Mouse (Mus musculus): ENCODE data around the gene 6030408B16Rik.

6030408B16Rik gene

GRCm38 (mm10) chr15:101293025-101293621 lies at the start of gene 6030408B16Rik:
Gene 6030408B16Rik (plus strand): TSS chr15:101293212.
- no peak for DNase-seq (ENCODE audit: extremely low read depth, insufficient read length, low spot score)

DNA sequence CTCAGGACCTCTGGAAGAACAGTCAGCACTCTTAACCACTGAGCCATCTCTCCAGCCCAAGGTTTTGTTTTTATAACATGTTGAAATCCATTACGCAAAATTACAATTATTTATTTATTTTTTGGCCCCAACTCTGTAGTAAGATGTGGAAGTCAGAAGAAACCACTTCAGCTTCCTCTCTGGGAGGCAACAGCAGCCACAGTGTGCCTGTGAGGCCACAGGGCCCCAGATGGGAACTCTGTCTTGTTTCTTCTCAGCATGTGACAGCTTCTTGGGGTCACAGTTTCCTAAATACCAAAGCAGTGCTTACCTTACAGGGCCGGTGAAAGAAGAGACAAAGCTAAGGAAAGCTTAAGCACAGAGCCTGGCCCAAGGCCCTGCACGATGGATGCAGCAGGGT lies 49.0 kb upstream of the 6030408B16Rik start:
- DNase-seq (ENCODE audit: extremely low read depth, insufficient read length, low spot score): no peak

DNA sequence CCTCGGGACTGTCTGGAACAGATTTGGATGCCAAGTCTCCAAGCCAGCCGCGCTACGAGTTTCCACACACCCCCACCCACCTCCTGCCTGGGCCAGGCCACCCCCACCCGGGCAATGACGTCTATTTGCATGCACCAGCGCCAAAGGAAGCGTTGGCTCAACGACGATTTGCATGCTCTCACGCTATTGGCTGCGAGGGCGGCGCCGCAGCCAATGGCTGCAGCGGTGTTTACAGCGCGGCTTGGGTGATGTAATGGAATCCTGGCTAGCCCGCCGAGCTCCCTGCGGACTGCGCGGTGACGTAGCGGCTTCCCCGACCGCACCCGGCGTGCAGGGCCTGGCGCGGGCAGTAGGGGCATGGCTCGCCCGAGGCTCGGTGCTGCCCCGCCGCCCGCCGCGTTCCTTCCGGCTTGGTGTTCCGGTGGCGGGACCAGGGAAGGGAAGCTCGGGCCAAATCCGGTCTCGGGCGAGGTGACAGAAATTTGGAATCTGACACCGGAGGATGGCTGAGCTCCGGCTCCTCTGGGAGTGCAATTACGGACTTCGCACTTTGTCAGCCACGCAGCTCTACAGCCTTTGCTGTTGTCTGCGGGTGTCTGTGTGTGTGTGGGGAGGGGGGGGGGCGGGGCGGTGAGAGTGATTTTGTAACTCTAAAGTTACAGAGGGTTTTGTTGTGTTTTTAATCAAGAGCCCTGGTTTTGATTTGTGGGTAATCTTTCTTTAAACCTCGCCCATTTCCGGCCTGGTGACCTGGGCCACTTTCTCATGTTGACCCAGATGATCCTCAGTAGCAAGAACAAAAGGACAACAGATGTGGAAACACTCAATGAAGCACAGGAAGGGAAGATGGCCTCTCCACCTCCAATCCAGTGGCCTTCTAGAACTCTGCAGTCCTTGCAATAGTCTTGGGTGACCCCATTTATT lies 46.5 kb upstream of the 6030408B16Rik start:
- DNase-seq (ENCODE audit: extremely low read depth, insufficient read length, low spot score): peak; percentile 98

DNA sequence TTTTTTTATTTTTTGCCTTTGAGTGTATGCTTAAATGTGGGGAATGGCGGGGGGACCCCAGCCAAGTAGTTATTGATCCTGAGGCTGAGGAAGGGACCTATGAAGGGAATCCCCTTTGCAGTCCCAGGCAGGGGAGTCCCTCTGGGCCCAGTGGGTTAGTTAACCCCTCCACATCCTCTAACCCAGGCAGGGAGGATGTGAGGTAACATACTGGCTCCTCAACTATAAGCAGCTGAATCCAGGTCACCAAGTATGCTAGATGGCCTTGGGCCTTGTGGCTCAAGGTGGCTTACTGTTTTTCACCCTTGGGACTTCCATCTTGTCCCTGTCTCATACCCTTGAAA lies 45.9 kb upstream of the 6030408B16Rik start:
- no peak for DNase-seq (ENCODE audit: extremely low read depth, insufficient read length, low spot score)

GRCm38 (mm10) chr15:101248029-101248710 lies 44.8 kb upstream of the 6030408B16Rik start:
- DNase-seq (ENCODE audit: extremely low read depth, insufficient read length, low spot score): no peak

DNA sequence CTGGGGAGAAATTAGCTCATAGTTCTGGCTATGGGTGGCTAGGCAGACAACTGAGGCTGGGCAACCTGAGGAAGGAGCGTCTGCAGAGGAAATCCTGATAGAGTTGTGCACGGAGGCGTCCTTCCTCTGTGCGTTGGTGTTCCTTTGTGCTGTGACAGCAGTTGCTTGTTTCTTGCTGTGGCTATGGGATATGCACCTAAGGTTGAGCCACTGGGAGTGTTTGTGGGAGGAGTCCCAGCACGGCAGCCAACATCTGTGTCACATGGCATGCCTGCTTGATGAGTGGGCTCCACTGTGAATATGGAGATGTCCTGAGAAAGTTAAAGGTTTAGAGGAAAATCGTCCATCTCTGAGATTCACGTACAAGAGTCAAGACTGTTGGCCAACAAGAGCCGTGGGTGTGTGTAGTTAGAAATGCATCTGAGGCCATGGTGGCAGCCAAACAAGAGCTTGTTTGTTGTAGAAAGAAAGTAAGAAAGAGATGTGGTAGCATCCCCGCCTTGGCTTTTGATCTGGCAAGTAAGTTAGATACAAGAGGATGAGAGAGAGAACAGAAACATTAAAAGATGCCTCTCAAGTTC lies 42.7 kb upstream of the 6030408B16Rik start:
- DNase-seq (ENCODE audit: extremely low read depth, insufficient read length, low spot score): no peak

DNA sequence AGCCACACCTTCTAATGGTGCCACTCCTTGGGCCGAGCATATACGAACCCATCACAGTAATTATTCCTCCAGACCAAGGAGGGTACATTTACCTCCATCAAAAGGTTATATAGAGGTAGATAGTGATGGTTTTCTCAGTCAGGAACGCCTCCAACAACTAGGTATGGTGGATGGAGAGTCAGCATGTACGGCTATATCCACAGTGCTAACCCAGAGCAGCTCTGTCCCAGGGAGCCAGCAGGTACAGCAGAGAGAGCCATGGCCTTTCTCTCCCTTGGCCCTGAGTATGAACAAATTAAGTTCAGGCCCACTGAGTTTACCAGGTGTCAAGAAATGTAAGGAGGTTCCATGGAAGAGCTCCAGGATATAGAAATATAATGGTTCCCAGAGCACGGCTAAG lies 41.1 kb upstream of the 6030408B16Rik start:
- no peak for DNase-seq (ENCODE audit: extremely low read depth, insufficient read length, low spot score)

GRCm38 (mm10) chr15:101252614-101253013 lies 40.4 kb upstream of the 6030408B16Rik start:
- DNase-seq (ENCODE audit: extremely low read depth, insufficient read length, low spot score): no peak

- DNase-seq (ENCODE audit: extremely low read depth, insufficient read length, low spot score): no peak
These were observed 39.5 kb upstream of the 6030408B16Rik start for GRCm38 (mm10) chr15:101253563-101253885.

- peak; percentile 70 for DNase-seq (ENCODE audit: extremely low read depth, insufficient read length, low spot score)
These were observed 38.9 kb upstream of the 6030408B16Rik start, which contains the start of gene Nr4a1 for GRCm38 (mm10) chr15:101253886-101254795. Gene Nr4a1 (plus strand): TSS chr15:101254269.

- DNase-seq (ENCODE audit: extremely low read depth, insufficient read length, low spot score): no peak
These were observed 37.1 kb upstream of the 6030408B16Rik start for GRCm38 (mm10) chr15:101255842-101256462.

DNA sequence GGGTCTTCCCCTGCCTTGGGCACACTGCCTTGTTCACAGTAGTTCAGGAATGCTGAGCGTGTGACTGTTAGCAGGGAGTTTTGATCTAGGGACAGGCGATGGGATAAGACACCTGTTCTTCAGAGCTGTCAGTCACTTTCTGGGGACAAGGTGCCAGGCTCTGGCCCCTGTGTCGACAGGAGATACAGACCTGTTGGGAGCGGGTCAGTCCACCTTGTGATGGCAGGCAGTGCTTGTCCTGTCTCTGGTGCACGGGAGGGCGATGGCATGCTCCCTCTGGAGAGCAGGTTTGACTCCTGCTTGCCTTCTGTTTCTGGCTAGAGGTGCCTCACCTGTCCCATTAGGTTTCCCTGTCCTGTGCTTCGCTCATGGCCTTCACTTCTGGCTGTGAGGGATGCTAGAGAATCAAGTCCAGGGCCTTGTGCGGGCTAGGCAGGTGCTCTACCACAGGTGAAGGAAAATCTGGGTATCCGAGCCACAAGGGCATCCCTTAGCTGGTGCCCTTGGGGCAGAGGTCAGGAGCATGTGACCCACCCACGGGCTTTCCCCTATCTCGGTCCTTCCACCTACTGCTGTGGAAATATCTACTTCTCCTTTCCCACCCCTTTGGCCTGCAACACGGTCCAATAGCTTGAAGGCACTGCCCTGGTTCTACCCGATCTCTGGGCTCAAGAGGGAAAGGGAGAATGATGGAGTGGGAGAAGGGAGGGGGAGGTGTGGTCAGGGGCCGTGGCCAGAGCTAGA lies 36.4 kb upstream of the 6030408B16Rik start:
- no peak for DNase-seq (ENCODE audit: extremely low read depth, insufficient read length, low spot score)

DNA sequence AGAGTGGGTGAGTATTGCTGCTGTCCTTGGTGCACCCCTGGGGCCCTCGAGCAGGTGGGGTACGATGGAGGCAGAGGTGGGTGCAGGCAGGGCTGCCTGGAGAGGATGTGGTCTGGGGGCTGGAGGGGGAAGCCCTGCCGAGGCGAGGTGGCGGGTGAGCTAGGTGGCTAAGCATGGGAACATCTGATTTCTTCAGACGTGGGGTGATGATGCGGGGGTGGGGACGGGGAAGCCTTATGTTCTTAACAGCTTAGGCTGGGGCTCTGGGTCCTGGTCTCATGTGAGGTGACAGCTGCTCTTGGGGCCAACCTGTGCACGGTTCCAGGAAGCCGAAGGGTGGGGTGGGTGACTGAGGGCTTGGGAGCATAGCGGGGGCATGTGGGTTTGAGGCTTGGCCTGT lies 34.6 kb upstream of the 6030408B16Rik start:
- DNase-seq (ENCODE audit: extremely low read depth, insufficient read length, low spot score): no peak

- no peak for DNase-seq (ENCODE audit: extremely low read depth, insufficient read length, low spot score)
These were observed 33.1 kb upstream of the 6030408B16Rik start for GRCm38 (mm10) chr15:101259922-101260321.

DNA sequence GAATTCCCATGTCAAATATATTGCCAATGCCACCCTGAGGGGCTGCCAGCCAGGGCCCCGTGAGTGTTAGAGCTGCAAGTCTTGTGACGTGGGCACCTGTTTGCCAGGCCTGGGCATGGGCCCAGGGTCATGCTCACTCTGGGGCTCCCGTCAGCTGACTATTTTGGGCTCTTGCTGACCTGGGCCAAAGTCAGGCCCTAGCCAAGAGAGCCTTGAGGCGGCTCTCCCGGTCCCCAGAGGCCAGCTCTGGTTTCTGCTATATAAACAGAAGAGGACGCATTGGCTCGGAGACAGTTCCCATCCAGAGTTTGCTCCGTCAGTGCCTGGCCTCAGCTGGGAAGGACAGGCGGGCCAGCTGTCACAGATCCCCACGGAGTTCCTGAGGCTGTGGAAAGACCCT lies 32.6 kb upstream of the 6030408B16Rik start:
- peak; percentile 83 for DNase-seq (ENCODE audit: extremely low read depth, insufficient read length, low spot score)

- no peak for DNase-seq (ENCODE audit: extremely low read depth, insufficient read length, low spot score)
These were observed 32.0 kb upstream of the 6030408B16Rik start for GRCm38 (mm10) chr15:101260874-101261622.

- DNase-seq (ENCODE audit: extremely low read depth, insufficient read length, low spot score): no peak
These were observed 30.5 kb upstream of the 6030408B16Rik start for GRCm38 (mm10) chr15:101262502-101262901.
